Mouse (Mus musculus) bone marrow macrophage, adult 2 months (primary cell): ENCODE measurements at regions not wholly inside any gene's neighbourhood (a gene's known extent, or its start where the extent isn't known, plus 50 kb on each side); places are given as distances from the start of the nearest gene placed in this dataset.

Source experiments
- CTCF ChIP-seq: IDR thresholded peaks from 2 replicates; pipeline ENCODE4 v1.5.1; 2012; ENCODE audit warnings: low read depth, mild to moderate bottlenecking, low read length, moderate library complexity
- POLR2A ChIP-seq: IDR thresholded peaks from 2 replicates; pipeline ENCODE4 v1.6.1; 2012; ENCODE audit warnings: mild to moderate bottlenecking, low read depth, low read length, borderline replicate concordance

- TF ChIP-seq POLR2A (no peak), CTCF (no peak)
These were observed 95.9 kb upstream of the Cadm1 start for GRCm38 (mm10) chr9:47434091-47434490.
